8 mouse cellular contexts compared by ENCODE assay signal in genomic region chr13:40859652-40860399, GRCm38 (mm10). TPM values are rescaled to one million over a fixed set of nuclear protein-coding genes. Genes with fewer than 3 reads are reported as not detected.
A peak's percentile ranks its signal among the peaks of the same experiment; 100 is the strongest.
DNase-seq lines count a peak whose midpoint lies in the region; ATAC-seq and TF ChIP-seq lines count a peak whose summit lies in the region.

Gcnt2 (plus strand) TSS chr13:40859754.

- no peak for TF ChIP-seq CTCF in thymus, adult 2 months (IDR thresholded peaks at IDR 0.05; ENCODE audit: borderline replicate concordance, control insufficient read depth, extremely low read depth, insufficient read depth, low read length, poor library complexity)

- no peak within 1 kb of the TSS for H3K27ac ChIP-seq in forebrain, embryonic 16.5 days (ENCODE audit: low read length)
- peak within 1 kb of the TSS; percentile 88 for H3K27ac ChIP-seq in intestine, embryonic 16.5 days (ENCODE audit: low read length)
- no peak within 1 kb of the TSS for H3K27ac ChIP-seq in thymus, adult 2 months (ENCODE audit: control insufficient read depth, insufficient read depth, low read length)

- no peak for TF ChIP-seq POLR2A in thymus, adult 2 months (IDR thresholded peaks at IDR 0.05; ENCODE audit: control insufficient read depth, extremely low read depth, insufficient read depth, low read length, poor library complexity)

- peak; percentile 75 for ATAC-seq in forebrain, embryonic 16.5 days
- ATAC-seq in intestine, embryonic 16.5 days, result peak; percentile 94

- H3K36me3 ChIP-seq in forebrain, embryonic 16.5 days (ENCODE audit: control insufficient read depth, insufficient read depth), result no peaks in the 10 kb centered on the region
- H3K36me3 ChIP-seq in intestine, embryonic 16.5 days (ENCODE audit: control insufficient read depth, insufficient read depth, low read length), result no peaks in the 10 kb centered on the region
- H3K36me3 ChIP-seq in megakaryocyte, embryonic 14.5 days (replicated peaks; ENCODE audit: low read length), result peaks cover 4% of the 10 kb centered on the region
- no peaks in the 10 kb centered on the region for H3K36me3 ChIP-seq in thymus, adult 2 months (ENCODE audit: control insufficient read depth, insufficient read depth, low read length)

- no peak within 1 kb of the TSS for H3K4me3 ChIP-seq in forebrain, embryonic 16.5 days (replicated peaks; ENCODE audit: low read length)
- peak within 1 kb of the TSS; percentile 52 for H3K4me3 ChIP-seq in intestine, embryonic 16.5 days (ENCODE audit: low read length)
- peak within 1 kb of the TSS; percentile 88 for H3K4me3 ChIP-seq in megakaryocyte, embryonic 14.5 days (replicated peaks)
- H3K4me3 ChIP-seq in thymus, adult 2 months (ENCODE audit: control insufficient read depth, insufficient read depth, low read length), result no peak within 1 kb of the TSS

- intact Hi-C loops in left cerebral cortex, postnatal 36 days (cut with DNase I), result no loop called here

- H3K4me1 ChIP-seq in forebrain, embryonic 16.5 days (replicated peaks; ENCODE audit: control insufficient read depth, insufficient read depth, low read length), result peaks cover 5% of the 10 kb centered on the region; the same call in 1 of the 2 replicates
- H3K4me1 ChIP-seq in intestine, embryonic 16.5 days (ENCODE audit: control insufficient read depth, insufficient read depth, low read length), result peaks cover 19% of the 10 kb centered on the region
- peaks cover 45% of the 10 kb centered on the region for H3K4me1 ChIP-seq in megakaryocyte, embryonic 14.5 days
- H3K4me1 ChIP-seq in thymus, adult 2 months (replicated peaks; ENCODE audit: control insufficient read depth, insufficient read depth, low read length), result no peaks in the 10 kb centered on the region

- DNase-seq in ovary, postnatal 14 days (ENCODE audit: low spot score), result peak; percentile 8
- no peak for DNase-seq in ovary, adult 18-20 months (ENCODE audit: low spot score)
- peak; percentile 31 to 38 for DNase-seq in left cerebral cortex, postnatal 36 days (ENCODE audit: low spot score in 2 of 2)
- peak; percentile 28 to 37 for DNase-seq in urinary bladder, postnatal 36 days (ENCODE audit: low spot score in 2 of 2)
- no peak for DNase-seq in thymus, adult 2 months

- peak within 1 kb of the TSS; percentile 37 for H3K4me2 ChIP-seq in forebrain, embryonic 16.5 days (ENCODE audit: low read length)
- H3K4me2 ChIP-seq in intestine, embryonic 16.5 days (ENCODE audit: low read depth, low read length), result peak within 1 kb of the TSS; percentile 47

- no peaks in the 10 kb centered on the region for H3K27me3 ChIP-seq in forebrain, embryonic 16.5 days (replicated peaks; ENCODE audit: control insufficient read depth, insufficient read depth, low read length)
- H3K27me3 ChIP-seq in intestine, embryonic 16.5 days (replicated peaks; ENCODE audit: control insufficient read depth, insufficient read depth, low read length), result no peaks in the 10 kb centered on the region
- H3K27me3 ChIP-seq in megakaryocyte, embryonic 14.5 days (replicated peaks), result no peaks in the 10 kb centered on the region
- H3K27me3 ChIP-seq in thymus, adult 2 months (ENCODE audit: control insufficient read depth, insufficient read depth, low read length), result no peaks in the 10 kb centered on the region; the same call in 1 of the 2 replicates

- H3K9me3 ChIP-seq in forebrain, embryonic 16.5 days (ENCODE audit: control insufficient read depth, low read length), result no peaks in the 10 kb centered on the region
- H3K9me3 ChIP-seq in intestine, embryonic 16.5 days (ENCODE audit: control insufficient read depth, low read length), result no peaks in the 10 kb centered on the region
- H3K9me3 ChIP-seq in megakaryocyte, embryonic 14.5 days, result no peaks in the 10 kb centered on the region

- WGBS in forebrain, embryonic 16.5 days, result 55% methylated on average over 22 of the region's 22 CpGs
- 18% methylated on average over 22 of the region's 22 CpGs for WGBS in intestine, embryonic 16.5 days
- WGBS in thymus, adult 2 months, result 16% methylated on average over 22 of the region's 22 CpGs

- no peak within 1 kb of the TSS for H3K9ac ChIP-seq in forebrain, embryonic 16.5 days (replicated peaks; ENCODE audit: low read depth, low read length)
- H3K9ac ChIP-seq in intestine, embryonic 16.5 days (ENCODE audit: low read depth, low read length), result peak within 1 kb of the TSS; percentile 62

RNA-seq across cellular contexts. Expression of gene Gcnt2, which starts in this region (rescaled TPM):
- 5.1 and 5.2 TPM in 2 replicates for polyA plus RNA-seq in forebrain, embryonic 16.5 days (2015; fragmentation: Nextera tagmentation; extraction: Ambion mirVana)
- 14.5 and 17.3 TPM in 2 replicates for polyA plus RNA-seq in intestine, embryonic 16.5 days (2015; fragmentation: Nextera tagmentation; extraction: Ambion mirVana)
- 10 to 100 TPM; 17.5 to 18.3 TPM for total RNA-seq in left cerebral cortex, postnatal 36 days (2021)
- polyA plus RNA-seq in megakaryocyte, embryonic 14.5 days (2012; ENCODE audit: insufficient read depth, low replicate concordance), result 0.41 and 0.82 TPM in 2 replicates
- polyA plus RNA-seq in thymus, adult 2 months (2012; rRNA removed), result 1.2 TPM in 2 replicates

Comparison
In these comparisons a context has a peak if more than half of its experiments do, and no peak if none do; other contexts are left out.
1. DNase-seq: peak in ovary, postnatal 14 days (single experiment), left cerebral cortex, postnatal 36 days (2 of 2) and urinary bladder, postnatal 36 days (2 of 2); none in ovary, adult 18-20 months (single experiment) and thymus, adult 2 months (single experiment).
2. H3K4me3 ChIP-seq: peak in intestine, embryonic 16.5 days (single experiment) and megakaryocyte, embryonic 14.5 days (single experiment); none in forebrain, embryonic 16.5 days (single experiment) and thymus, adult 2 months (single experiment).